Mouse (Mus musculus) T-helper 2 cell (primary cell): ENCODE data around the gene Gm20696.

Experiments
- in situ Hi-C: fragments of 300-600 bp; cut with MboI, MseI; formaldehyde crosslinking; loops from one replicate; pipeline ENCODE4 v1.15.1; 2025; ENCODE audit warnings: high pct_unique_total_duplicates

Gene Gm20696

DNA sequence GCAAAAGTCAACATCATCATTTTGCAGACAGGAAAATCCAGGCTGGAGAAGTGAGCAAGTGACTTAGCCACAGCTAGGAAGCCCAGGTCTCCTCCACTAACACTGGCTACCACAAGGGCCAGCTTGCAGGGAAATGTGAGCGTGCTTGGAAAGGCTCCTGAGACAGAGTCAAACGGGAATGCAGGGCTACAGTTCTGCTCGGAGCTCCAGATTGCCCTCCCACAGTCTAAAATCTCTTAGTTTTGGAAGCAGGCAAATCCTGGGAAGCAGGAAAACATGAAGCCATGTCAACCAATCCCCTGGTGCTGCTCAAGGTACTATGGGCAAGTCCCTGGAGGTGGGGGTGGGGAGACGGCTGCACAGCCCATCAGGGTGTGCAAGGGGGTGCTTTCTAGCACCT lies 219.2 kb downstream of the Gm20696 start:
- in situ Hi-C loops = no loop called here

DNA sequence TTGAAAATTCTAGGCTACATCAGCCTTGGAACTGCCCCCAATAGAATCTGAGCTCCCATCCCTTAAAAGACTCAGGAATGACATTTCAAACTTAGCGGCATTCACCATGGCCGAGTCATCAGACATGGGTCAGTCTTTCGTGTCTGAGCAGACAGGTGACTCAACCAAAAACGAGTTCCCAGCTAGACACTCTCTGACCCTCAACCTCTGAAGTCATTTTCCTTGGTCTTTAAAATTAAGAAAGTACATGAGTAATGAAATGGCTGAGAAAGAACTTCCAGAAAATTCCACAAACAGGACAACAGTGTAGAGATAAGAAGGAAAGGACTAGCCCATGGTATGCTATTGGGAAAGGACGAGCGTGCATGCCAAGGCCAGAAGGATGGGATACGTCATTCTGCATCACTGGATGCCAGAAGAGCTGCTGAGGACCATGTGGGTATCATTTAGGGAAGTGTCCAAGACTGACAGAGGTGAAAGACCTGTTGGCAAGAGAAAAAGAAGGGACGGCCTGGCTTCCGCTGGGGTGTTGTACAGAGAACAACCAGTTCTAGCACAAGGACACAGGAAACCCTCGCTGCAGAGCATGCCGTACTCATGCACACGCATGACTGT lies 219.7 kb downstream of the Gm20696 start:
- in situ Hi-C loops = no loop called here

DNA sequence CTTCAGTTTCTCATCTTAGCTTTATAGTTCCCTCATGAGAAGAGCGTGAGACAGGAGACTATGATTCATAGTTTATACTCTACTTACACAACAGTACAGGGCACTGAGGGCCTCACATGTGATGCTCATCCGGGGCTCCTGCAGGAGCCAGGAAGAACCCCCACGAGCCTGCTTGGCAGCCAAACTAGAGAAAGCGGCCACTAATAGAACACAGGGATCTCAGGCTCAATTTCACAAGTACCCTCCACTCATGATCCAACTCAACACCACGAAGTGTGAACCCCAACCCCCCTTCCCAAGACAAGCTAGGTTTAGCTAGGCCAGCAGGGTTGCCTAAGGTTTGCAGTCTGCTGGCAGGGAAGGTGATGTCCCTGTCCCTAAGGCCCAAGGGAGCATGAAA lies 223.1 kb downstream of the Gm20696 start:
- in situ Hi-C loops = no loop called here

DNA sequence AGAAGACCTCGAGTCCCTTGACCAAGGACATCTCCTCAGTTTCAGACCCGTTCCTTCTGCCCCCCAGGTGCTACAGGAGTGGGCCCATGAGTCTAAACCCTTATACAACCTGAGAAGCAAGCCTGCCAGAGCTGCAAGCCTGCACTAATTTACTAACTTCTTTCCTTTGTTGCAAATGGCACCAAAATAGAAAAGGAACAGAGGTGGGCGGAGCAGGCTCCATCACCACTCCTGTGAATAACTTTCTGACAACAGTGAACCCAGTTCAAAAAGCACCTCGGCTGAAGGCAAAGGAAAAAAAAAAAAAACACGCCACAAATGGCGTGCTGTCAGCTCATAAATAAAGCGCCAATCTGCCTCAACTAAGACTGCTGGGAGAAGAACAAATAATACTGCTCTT lies 225.5 kb downstream of the Gm20696 start:
- in situ Hi-C loops = no loop called here

DNA sequence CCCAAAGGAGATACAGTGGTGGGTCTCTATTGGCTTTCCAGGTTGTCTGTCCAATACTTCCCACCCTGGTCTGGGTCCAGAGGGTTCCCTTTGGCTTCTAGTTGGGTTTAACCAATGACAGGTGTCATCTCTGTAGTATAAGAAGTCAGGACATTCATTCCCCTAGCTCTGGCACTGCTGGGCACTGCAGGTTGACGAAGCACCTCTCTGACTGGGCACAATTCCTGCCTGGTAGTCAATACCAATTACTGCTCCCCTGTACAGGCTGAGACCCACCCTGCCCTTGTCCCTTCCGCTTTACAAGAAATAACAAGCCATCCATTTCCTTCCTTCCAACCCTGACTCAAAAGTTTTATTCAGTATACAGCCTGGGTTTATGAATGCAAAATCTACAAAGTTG lies 226.0 kb downstream of the Gm20696 start:
- in situ Hi-C loops = no loop called here

DNA sequence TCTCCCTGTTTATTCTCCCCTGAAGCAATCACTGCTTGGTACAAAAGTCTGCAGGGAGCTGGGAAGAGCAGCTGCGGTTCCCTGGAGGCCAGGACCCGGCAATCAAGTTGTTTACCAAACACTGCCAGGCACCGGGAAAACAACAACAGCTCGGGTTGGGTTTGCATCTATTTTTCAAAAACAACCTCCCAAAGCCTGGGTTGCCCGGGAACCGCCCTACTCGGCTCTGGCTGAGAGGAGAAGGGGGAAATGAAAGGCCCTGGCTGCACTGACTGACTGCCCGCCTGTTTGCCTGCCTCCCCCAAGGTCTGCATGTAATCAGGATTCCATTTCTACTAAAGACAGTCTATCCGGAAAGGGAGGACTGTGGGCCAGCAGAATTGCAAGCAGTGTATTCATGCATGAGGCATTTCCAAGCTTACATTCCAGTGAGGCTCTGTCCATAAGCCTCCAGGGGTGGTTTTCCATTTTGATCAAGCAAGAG lies 226.7 kb downstream of the Gm20696 start:
- in situ Hi-C loops = no loop called here

DNA sequence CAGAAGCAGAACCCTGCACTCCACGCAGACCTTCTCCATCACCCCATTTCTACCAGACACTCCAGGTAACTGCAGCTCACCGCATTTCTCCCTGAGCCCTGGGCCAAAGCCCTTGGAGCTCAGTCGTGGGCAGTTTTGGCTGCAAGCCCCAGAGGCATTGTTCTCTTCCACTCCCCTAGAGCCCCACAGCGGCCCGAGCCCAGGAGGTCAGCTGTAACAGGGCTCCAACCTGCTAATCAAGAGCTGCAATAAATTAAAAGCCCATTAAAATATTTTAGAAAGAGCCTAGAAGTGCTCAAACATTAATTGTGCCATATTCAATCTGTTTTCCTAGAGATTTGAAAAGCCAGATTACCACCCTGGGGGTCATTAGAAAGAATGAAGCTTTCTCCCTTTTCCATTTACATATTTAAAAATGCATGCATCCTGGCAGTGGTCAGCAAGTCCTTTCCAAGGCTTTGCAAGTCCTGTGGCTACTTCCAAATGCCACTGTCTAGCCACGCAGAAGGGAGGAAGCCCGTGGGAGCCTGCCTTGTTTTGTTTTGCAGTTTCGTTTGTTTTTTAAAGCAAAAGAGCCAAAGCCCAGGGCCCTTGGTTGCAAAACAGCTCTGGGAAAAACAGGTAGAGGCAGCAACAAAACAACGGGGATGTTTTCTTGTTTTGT lies 227.3 kb downstream of the Gm20696 start:
- in situ Hi-C loops = no loop called here

DNA sequence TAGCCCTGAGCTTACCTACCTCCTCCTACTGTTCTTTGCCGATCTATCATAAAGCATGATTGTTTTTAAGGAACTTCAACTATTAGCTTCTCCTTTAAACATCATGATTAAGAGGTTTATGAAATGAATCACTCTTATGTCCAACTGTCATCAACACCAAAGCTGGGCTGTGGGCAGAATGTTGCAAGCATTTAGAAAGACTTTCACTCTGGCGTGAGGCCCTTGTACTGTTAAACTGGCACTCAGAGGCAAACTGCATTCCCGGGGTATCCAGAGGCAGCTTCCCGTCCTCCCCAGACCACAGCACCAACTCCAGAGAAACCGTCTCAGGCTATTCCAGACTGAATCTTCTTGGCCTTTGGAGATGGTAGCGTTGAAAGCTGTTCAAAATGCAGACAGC lies 230.2 kb downstream of the Gm20696 start:
- in situ Hi-C loops = no loop called here

DNA sequence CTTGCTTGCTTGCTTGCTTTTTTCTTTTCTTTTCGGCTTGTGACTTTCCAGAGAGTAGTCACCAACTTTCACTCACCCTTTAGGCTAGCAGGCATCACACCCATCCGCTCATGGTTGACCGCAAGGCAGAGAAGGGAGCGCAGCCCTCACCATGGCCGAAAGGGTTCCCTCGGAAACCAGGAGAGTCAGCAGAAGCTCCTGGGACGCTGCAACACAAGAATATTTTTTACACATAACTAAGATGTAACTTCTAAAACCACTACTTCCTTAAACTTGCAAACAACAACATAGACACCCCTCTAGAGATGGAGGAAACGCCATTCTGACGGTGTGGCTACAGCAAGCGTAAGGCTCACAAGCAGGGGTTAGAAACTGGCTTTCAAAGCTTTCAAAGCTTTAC lies 231.5 kb downstream of the Gm20696 start:
- in situ Hi-C loops = no loop called here

DNA sequence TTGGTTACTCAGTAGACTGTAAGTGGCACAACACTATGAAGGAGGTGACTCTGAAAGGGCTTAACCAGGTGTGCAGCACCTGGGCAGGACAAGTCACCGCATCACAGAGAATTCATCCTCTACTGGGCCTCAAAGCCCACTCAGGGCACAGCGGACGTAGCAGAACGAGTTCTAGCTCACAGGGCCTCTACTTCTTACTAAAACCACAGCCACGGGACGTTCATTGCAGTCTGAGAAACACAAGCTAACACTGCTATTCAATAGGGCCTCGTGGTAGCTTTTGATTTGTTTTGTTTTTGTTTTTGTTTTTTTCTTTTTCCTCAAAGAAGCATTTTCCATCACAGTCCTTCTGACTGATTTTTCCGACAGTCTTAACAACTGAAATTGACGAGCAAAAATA lies 233.6 kb downstream of the Gm20696 start:
- in situ Hi-C loops = no loop called here

DNA sequence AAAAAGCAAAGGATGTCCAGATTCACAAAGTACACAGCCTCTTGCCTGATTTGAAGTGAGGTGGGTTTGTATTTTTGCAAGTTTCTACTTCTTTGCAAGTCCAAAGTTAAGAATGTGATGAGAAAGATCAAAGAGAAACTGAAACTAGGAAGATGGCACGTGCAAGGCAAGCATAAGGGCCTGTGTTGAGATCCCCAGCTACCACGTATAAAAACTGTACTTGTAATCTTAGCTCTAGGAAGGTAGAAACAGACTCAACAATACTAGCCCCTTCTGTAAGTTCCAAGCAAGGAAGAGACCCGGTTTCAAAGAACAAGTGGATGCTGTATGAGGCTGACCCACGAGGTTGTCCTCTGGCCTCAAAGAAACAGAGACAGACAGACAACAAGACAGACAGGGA lies 234.7 kb downstream of the Gm20696 start:
- in situ Hi-C loops = no loop called here

DNA sequence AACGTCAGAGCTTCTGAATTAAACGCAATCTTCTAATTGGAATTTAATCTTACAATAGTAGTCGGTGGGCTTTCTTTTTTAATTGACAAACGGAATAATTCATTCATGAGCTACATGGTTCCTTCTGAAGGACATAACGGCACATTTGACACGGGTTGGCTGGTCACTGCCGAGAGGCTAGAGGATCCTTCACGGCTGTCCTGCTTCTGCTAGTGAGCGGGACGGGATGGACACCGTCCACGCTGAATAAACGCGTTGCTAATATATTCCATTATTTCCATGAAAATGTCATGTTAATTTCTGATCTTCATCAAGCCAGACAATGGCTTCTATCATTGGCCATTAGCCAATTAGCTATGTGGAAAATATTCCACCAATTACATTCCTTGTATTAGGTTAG lies 236.0 kb downstream of the Gm20696 start:
- in situ Hi-C loops = no loop called here

DNA sequence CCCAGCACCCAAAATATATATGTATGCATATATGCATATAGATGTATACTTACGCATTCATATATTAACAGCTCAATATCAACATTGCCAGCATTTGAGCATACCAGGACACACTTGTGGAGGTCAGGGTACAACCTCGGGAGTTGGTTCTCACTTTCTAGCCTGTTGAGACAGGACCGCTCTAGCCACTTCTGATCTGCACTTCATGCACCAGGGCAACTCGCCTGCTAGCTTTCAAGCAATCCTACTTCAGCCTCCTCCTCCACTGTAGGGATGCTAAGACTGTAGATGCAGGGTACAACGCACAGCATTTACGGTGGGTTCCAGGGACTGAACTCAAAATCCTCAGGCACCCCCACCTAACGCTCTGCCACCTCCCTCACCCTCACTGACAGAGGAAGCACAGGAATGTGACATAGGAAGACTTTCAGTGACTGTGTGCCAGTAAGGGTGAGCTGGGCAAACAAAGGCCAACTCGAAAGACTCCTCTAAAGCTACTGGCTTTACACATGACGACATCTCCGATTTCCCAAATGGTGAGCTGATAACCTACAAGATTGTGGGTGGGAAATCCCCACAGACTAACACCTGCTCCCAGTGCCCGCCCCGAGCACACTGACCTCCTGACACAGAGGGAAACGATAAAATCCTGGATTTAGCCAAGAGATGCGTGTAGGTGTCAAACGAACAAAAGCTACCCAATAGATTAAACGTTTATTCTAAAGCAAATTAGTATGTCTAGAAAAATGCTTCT lies 237.0 kb downstream of the Gm20696 start:
- in situ Hi-C loops = no loop called here

DNA sequence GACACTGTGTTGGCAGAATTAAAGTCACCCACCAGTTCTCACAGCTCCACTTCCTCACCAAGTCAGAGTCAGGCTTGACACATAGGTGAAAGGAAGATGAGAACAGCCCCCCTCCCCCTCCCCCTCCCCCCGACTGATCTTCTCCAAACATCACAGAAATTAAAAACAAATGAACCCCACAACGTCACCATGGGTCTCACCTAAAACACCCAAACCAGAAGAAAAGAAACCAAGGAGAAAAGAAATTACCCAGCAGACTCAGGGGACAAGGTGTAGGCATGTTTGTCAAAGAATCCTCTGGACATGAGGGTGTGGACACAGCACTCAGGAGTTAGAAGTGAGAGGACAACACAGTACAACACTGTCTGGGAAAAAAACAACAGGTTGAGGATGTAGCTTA lies 237.6 kb downstream of the Gm20696 start:
- in situ Hi-C loops = no loop called here

DNA sequence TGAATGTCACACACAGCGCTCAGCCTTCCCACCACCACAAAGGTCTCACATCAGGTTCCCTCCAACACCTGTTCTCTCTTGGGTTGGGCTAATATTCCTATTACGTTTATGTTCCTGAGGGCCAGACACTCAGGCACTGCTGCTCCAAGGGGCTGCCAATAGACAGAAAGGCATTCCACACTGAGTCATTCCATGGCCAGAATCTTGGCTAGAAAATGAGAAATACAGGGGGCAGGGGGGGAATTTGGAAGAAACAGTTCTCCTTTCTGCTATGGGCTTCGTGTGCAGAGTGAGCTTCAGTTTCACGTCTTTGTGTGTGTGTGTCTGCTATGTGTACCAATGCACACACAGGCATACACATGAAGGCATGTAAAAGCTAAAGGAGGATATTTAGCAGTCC lies 239.3 kb downstream of the Gm20696 start:
- in situ Hi-C loops = no loop called here

DNA sequence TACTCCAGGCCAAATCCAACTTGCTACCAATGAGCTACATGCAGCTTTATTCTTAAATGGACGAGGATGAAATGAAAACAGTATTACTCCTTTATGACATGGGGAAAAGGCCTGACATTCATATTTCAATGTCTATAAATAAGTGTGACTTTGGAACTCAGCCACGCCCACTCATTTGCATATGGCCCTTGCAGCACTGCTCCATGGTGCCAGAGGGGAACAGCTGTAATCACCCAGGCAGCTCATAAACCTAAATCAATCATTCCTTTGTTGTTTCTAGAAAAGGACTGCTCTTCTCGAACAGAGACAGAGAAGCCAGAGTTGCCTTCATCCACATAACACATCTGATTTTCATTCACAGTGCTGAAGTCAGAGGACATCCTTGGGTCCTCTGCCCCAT lies 241.6 kb downstream of the Gm20696 start:
- in situ Hi-C loops = no loop called here

DNA sequence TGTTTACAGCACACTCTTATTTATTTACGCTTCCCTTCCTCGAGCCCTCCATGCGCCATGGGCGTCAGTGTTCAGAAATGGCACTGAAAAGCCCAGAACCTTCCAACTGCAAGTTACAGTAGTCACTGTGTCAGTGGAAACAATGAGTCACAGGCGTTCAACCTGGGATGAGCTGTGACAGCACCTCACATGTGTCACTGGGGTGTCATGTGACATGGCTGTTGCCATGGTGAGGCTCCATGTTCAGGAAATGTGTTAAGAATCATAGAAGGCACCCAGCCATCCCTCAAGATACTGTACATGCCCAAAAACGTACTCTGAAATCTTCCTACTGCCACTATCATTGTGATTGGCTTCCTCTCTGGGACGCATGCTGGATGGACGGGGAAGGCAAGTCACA lies 245.9 kb downstream of the Gm20696 start:
- in situ Hi-C loops = loop anchor here (25.0 kb wide), 1 partner anchor 383 kb away; no protein-coding TSS in a partner anchor

DNA sequence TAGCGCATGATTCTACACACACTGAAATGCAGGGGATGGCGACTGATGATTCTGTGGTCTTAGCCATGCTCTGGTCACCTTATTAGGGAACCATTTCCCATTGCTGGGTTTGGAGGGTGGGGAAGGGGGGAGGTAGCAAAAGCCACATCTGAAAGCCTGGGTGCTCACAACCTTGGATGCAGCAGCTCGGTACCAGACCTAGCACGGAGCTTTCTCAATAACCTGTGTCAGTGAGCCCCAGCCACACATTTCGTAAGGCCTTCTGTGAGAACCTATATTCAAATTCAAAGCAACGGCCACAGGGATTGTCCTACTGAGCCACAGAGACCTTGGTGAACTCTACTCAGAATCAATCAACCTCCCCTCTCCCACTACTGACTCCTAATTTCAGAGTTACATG lies 254.0 kb downstream of the Gm20696 start:
- in situ Hi-C loops = loop anchor here (10.0 to 25.0 kb wide), 2 partner anchors 375 to 1018 kb away; no protein-coding TSS in a partner anchor

DNA sequence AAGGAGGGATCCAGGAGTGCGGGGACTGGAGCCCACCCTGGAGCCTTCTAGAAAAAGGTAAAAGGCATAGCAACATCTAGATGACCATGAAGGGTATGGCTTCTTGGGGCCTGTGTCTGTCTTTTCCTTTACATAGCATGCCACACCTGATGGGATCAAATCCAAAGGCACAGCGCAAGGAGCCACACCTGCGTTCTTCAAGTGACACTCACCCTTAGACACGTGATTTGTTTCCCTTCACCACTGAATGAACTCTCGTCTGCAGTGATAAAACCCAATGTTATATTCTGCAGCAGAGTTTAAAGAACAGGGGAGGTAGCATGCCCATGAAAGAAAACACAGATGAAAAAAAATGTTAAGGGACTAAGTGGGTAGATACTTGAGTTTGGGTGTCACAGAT lies 257.0 kb downstream of the Gm20696 start:
- in situ Hi-C loops = loop anchor here (10.0 to 25.0 kb wide), 2 partner anchors 372 to 1015 kb away; no protein-coding TSS in a partner anchor

DNA sequence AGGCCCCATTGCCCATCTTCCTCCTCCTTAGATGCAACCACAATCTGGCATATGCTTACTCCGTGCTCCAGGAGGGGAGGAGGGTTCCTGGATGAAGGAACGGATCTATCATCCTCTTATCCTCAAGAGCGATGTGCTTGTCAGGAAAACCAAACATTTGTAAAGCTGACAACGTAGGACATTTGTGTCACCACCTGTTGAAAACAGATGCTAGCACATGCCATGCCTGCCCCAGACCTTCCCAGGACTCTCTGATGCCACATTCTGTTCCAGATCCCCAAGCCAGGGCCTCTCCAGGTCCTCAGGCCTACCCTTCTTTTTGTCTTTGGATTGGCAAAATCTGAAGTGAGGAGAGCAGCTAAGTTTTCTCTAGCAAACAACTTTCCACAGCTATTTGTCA lies 257.7 kb downstream of the Gm20696 start:
- in situ Hi-C loops = loop anchor here (25.0 kb wide), 1 partner anchor 372 kb away; no protein-coding TSS in a partner anchor

DNA sequence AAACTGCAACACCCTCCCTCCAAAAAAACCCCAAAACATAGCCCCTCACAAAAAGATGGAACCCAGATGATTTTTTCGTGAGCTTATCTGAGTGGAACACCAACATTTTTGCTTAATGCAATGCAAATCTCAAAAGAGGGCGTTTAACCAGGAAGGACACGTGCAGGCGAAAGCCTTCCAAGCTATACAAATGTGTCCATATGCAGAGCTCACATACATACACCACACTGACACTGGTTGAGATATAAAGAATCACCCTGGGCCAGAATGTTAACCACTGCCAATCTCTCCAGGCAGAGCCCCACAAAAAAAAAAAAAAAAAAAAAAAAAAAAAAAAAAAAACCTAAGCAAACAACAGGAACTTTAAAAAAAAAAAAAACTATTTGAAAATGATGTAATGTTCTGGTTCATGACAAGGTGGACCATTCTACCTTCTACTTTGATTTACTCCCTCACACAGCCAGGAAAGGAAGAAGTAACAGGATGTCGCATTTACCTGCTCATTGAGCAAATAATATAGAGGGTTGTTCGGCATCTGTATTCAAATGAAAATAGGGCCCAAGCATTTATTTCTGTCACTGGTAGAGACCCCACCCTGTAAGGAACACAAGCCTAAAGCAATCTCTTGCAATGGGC lies 262.7 kb downstream of the Gm20696 start:
- in situ Hi-C loops = loop anchor here (25.0 kb wide), 1 partner anchor 367 kb away; no protein-coding TSS in a partner anchor

DNA sequence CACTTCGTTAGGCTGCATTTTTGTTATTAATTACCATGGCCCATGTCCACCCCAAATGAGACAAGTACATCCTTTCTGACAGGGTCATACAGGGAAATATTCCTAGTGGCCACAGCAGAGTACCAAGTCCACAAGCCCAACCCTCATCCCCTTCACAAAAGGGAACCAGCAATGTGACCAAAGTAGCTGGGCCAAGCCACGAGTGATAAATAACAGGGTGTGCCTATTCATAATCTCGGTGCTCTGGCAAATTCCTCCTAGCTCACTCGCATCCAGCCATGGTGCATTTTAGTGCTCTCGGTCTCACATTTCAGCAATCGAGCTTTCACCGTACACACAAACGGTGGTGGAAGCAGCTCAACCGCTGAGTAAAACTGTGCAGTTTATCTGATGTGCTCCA lies 263.7 kb downstream of the Gm20696 start:
- in situ Hi-C loops = loop anchor here (25.0 kb wide), 1 partner anchor 366 kb away; no protein-coding TSS in a partner anchor
